Mouse (Mus musculus) E14TG2a.4 (cell line): ENCODE data around the gene Iqgap2.

Source experiments
- H3K27me3 ChIP-seq: 2 replicates; pipeline ENCODE4 v1.6.1; 2014; ENCODE audit warnings: low read length, control low read depth; ENCODE audit not compliant: insufficient read depth
- H3K36me3 ChIP-seq: 2 replicates; pipeline ENCODE4 v1.6.1; 2014; ENCODE audit warnings: low read length, control low read depth; ENCODE audit not compliant: insufficient read depth
- H3K4me1 ChIP-seq: replicated peaks from 2 replicates; pipeline ENCODE4 v1.6.1; 2014; ENCODE audit warnings: low read depth, low read length, control low read depth
- H3K4me3 ChIP-seq: replicated peaks from 2 replicates; pipeline ENCODE4 v1.5.1; 2014; ENCODE audit warnings: mild to moderate bottlenecking, low read length
- H3K9me3 ChIP-seq: 2 replicates; pipeline ENCODE4 v1.6.1; 2014; ENCODE audit warnings: low read length, control low read depth
- CTCF ChIP-seq: conservative IDR thresholded peaks from 2 replicates; pipeline ENCODE4 v1.5.1; 2014; ENCODE audit warnings: low read length
- NANOG ChIP-seq: IDR thresholded peaks from 2 replicates; pipeline ENCODE4 v1.6.1; 2014; ENCODE audit warnings: borderline replicate concordance, low read length, mixed read lengths
- POU5F1 ChIP-seq: IDR thresholded peaks from 2 replicates; pipeline ENCODE4 v1.6.1; 2014; ENCODE audit warnings: low read length, borderline replicate concordance

Iqgap2 gene

GRCm38 (mm10) chr13:95829431-95830171, 62.1 kb downstream of the Iqgap2 start:
- Histone ChIP-seq H3K4me3 (no peak overlapping the region), H3K9me3 (no peaks in the 10 kb centered on the region), H3K27me3 (no peaks in the 10 kb centered on the region), H3K4me1 (peaks cover 55% of the 10 kb centered on the region), H3K36me3 (no peaks in the 10 kb centered on the region)
- TF ChIP-seq NANOG (no peak), CTCF (no peak), POU5F1 (no peak)

- H3K27me3 ChIP-seq, result no peaks in the 10 kb centered on the region
- H3K4me1 ChIP-seq, result peaks cover 48% of the 10 kb centered on the region
- no peaks in the 10 kb centered on the region for H3K36me3 ChIP-seq
- no peak for TF ChIP-seq CTCF
- no peak for TF ChIP-seq POU5F1
- TF ChIP-seq NANOG, result no peak
- no peak overlapping the region for H3K4me3 ChIP-seq
- H3K9me3 ChIP-seq, result no peaks in the 10 kb centered on the region
These were observed 63.1 kb downstream of the Iqgap2 start for GRCm38 (mm10) chr13:95828616-95829015.

GRCm38 (mm10) chr13:95826178-95826577, 65.5 kb downstream of the Iqgap2 start:
- H3K4me3 ChIP-seq, result no peak overlapping the region
- H3K9me3 ChIP-seq, result no peaks in the 10 kb centered on the region
- peaks cover 30% of the 10 kb centered on the region for H3K4me1 ChIP-seq
- H3K27me3 ChIP-seq, result no peaks in the 10 kb centered on the region
- TF ChIP-seq POU5F1, result no peak
- no peak for TF ChIP-seq NANOG
- no peaks in the 10 kb centered on the region for H3K36me3 ChIP-seq

GRCm38 (mm10) chr13:95822918-95823317, 68.8 kb downstream of the Iqgap2 start:
- no peaks in the 10 kb centered on the region for H3K36me3 ChIP-seq
- no peaks in the 10 kb centered on the region for H3K9me3 ChIP-seq
- TF ChIP-seq CTCF (no peak), NANOG (no peak), POU5F1 (no peak)
- no peak overlapping the region for H3K4me3 ChIP-seq
- no peaks in the 10 kb centered on the region for H3K27me3 ChIP-seq
- H3K4me1 ChIP-seq, result peaks cover 21% of the 10 kb centered on the region

- Histone ChIP-seq H3K36me3 (no peaks in the 10 kb centered on the region), H3K4me1 (peaks cover 18% of the 10 kb centered on the region), H3K4me3 (no peak overlapping the region), H3K27me3 (no peaks in the 10 kb centered on the region), H3K9me3 (no peaks in the 10 kb centered on the region)
- TF ChIP-seq POU5F1, result no peak
- no peak for TF ChIP-seq CTCF
- TF ChIP-seq NANOG, result no peak
These were observed 71.7 kb downstream of the Iqgap2 start for GRCm38 (mm10) chr13:95820071-95820470.

- TF ChIP-seq POU5F1 (no peak), CTCF (no peak), NANOG (no peak)
- Histone ChIP-seq H3K4me1 (peaks cover 18% of the 10 kb centered on the region), H3K36me3 (no peaks in the 10 kb centered on the region), H3K4me3 (no peak overlapping the region), H3K27me3 (no peaks in the 10 kb centered on the region), H3K9me3 (no peaks in the 10 kb centered on the region)
These were observed 72.8 kb downstream of the Iqgap2 start for GRCm38 (mm10) chr13:95818941-95819340.

- no peak for TF ChIP-seq NANOG
- TF ChIP-seq POU5F1, result no peak
- no peak for TF ChIP-seq CTCF
- no peak overlapping the region for H3K4me3 ChIP-seq
- H3K27me3 ChIP-seq, result no peaks in the 10 kb centered on the region
- no peaks in the 10 kb centered on the region for H3K9me3 ChIP-seq
- H3K36me3 ChIP-seq, result no peaks in the 10 kb centered on the region
- H3K4me1 ChIP-seq, result 0 out of 2 replicates have a peak, but pooled peaks cover 8% of the 10 kb centered on the region
These were observed 78.1 kb downstream of the Iqgap2 start for GRCm38 (mm10) chr13:95813643-95814042.

- Histone ChIP-seq H3K4me3 (no peak overlapping the region), H3K36me3 (no peaks in the 10 kb centered on the region), H3K4me1 (peaks cover 18% of the 10 kb centered on the region), H3K27me3 (no peaks in the 10 kb centered on the region), H3K9me3 (no peaks in the 10 kb centered on the region)
- TF ChIP-seq CTCF, result no peak
- TF ChIP-seq POU5F1, result no peak
These were observed 80.9 kb downstream of the Iqgap2 start for GRCm38 (mm10) chr13:95810796-95811195.

GRCm38 (mm10) chr13:95807106-95807750, 84.5 kb downstream of the Iqgap2 start:
- TF ChIP-seq CTCF, result no peak
- no peak for TF ChIP-seq NANOG
- TF ChIP-seq POU5F1, result no peak
- no peaks in the 10 kb centered on the region for H3K9me3 ChIP-seq
- H3K36me3 ChIP-seq, result no peaks in the 10 kb centered on the region
- peaks cover 25% of the 10 kb centered on the region for H3K4me1 ChIP-seq
- H3K27me3 ChIP-seq, result no peaks in the 10 kb centered on the region
- H3K4me3 ChIP-seq, result no peak overlapping the region
